Mouse (Mus musculus): Measurements from ENCODE around the gene Gm10668.
"Not testable (repeated sequence)": the region's sequence is repeated elsewhere in the genome, so short reads cannot be mapped to it uniquely, and the experiment has no call there.

Gene Gm10668

DNA sequence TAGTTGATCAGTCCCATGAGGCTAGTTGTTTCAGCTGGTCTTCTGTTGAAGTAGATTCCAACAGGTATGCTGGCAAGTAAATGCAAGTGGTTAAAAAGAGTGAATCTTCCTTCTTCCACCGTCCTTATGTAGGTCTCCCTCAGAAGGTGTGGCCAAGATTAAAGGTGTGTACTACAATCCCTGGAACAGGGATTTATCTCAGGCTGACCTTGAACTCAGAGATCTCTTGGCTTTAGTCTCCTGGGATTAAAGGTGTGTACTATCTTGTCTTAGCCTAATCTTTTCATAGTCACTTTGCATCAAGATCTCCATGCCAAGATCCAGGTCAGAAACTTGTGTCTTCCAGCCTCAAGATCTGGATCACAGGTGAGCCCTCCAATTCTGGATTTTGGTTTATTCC is at the start of gene Gm10668:
Gene Gm10668, minus strand, starts transcription at position 101 of the 400 bp plus-strand sequence.
- DNase-seq, result not testable (repeated sequence)

DNA sequence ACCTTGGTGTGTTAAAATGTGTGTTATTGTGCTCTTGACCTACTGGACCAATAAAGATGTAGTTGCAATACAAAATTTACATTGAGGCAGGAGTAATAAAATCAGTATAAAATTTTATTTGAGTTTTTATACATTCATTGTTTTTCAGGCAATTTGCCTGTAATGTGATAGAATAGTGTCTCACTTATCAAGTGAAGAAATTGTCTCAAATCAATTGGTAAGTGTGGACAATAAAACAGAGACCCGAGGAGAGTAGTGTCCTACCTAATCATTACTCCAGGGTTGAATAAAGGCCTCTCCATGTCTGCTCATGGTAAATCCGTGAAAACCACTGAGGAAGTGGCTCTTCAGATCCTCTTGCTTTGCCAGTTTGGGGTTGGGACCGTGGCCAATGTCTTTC is 40.5 kb upstream of the Gm10668 start, which contains the start of gene Vmn1r112:
Gene Vmn1r112, plus strand, starts transcription at position 301 of the 400 bp plus-strand sequence.
- DNase-seq, result not testable (repeated sequence)

DNA sequence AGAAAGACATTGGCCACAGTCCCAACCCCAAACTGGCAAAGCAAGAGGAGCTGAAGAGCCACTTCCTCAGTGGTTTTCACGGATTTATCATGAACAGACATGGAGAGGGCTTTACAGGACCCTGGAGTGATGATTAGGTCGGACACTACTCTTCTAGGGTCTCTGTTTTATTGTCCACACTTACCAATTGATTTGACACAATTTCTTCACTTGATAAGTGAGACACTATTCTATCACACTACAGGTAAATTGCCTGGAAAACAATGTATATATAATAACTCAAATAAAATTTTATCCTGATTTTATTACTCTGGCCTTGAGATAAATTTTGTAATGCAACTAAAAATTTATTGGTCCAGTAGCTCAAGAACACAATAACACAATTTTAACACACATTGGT is 27.3 kb downstream of the Gm10668 start, which contains the start of gene Vmn1r111:
Gene Vmn1r111, minus strand, starts transcription at position 101 of the 400 bp plus-strand sequence.
- not testable (repeated sequence) for DNase-seq
